Comparison of ENCODE assay signal across 10 mouse cellular contexts in the genomic region with DNA sequence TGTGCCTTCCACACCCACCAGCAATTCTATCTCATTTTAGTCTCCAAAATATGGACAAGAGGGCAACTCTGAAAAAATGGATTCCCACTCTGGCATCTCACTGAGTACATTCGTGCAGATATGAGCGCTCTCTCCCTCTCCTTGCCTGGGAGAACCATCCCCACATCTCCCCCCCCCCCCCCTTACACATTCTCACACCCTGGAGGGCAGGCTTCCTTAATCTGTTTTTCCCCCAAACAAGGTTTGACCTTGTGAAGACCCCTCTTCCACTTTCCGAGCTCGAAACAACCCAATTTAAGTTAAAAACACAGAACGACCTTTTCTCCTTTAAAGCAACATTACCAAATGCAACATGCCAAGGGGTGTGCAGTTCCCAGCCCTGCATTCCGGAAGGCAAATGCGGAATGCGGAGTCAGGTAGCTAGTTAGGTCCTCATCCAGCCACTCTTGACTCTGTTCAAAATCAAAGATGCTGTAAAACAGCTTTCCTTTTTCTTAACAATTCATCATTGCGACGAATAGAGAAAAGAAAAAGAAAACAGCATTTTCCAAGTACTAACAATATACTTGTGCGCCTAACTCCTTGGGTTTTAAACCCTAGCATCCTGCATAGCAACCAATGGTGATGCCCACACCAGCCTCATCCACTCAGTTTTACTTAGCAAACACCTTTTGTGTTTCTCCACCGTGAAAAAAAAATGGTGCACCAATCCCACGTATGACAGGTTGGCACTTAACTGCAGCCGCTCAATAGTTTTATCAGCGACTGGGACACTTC. TPM values are rescaled to one million over a fixed set of nuclear protein-coding genes. Genes with fewer than 3 reads are reported as not detected.
A peak's percentile ranks its signal among the peaks of the same experiment; 100 is the strongest.
DNase-seq lines count a peak whose midpoint lies in the region; ATAC-seq and TF ChIP-seq lines count a peak whose summit lies in the region.
"Had no signal": no experiment of that assay in that cellular context is flagged by ENCODE, and none has a peak within 500 bp of the region (broad histone marks: within the 10 kb centered on the region; RNA-seq: fewer than 3 reads in every experiment).

No protein-coding gene starts in this region.

- H3K27me3 ChIP-seq in kidney, embryonic 16.5 days (ENCODE audit: insufficient read depth, low read length): peaks cover 27% of the 10 kb centered on the region
- 0 out of 2 replicates have a peak, but pooled peaks cover 3% of the 10 kb centered on the region for H3K27me3 ChIP-seq in forebrain, embryonic 16.5 days (replicated peaks; ENCODE audit: control insufficient read depth, insufficient read depth, low read length)
- peaks cover 6% of the 10 kb centered on the region; the same call in 1 of the 2 replicates for H3K27me3 ChIP-seq in midbrain, embryonic 14.5 days (ENCODE audit: control insufficient read depth, insufficient read depth, low read length)

- 7% methylated on average over 15 of the region's 15 CpGs for WGBS in kidney, embryonic 16.5 days
- 7% methylated on average over 15 of the region's 15 CpGs for WGBS in forebrain, embryonic 16.5 days
- 7% methylated on average over 15 of the region's 15 CpGs for WGBS in midbrain, embryonic 14.5 days

- no peak overlapping the region for H3K27ac ChIP-seq in kidney, embryonic 16.5 days (ENCODE audit: low read length)
- H3K27ac ChIP-seq in forebrain, embryonic 16.5 days (ENCODE audit: low read length): no peak overlapping the region
- no peak overlapping the region for H3K27ac ChIP-seq in midbrain, embryonic 14.5 days (replicated peaks; ENCODE audit: low read depth, low read length)
- H3K27ac ChIP-seq in gastrocnemius, adult 2 months: no peak overlapping the region

- no peaks in the 10 kb centered on the region for H3K36me3 ChIP-seq in kidney, embryonic 16.5 days (ENCODE audit: insufficient read depth, low read length)
- no peaks in the 10 kb centered on the region for H3K36me3 ChIP-seq in forebrain, embryonic 16.5 days (ENCODE audit: control insufficient read depth, insufficient read depth)
- no peaks in the 10 kb centered on the region for H3K36me3 ChIP-seq in midbrain, embryonic 14.5 days (ENCODE audit: control insufficient read depth, insufficient read depth, low read length)

- intact Hi-C loops in gastrocnemius, adult 2 months (cut with DNase I): no loop called here

- DNase-seq in kidney, postnatal 4 days: no peak
- DNase-seq in cerebellum, postnatal 10 days: peak; percentile 25 to 44
- DNase-seq in midbrain, embryonic 14.5 days: peak; percentile 54
- DNase-seq in gastrocnemius, postnatal 10 days: no peak
- no peak for DNase-seq in thymus, postnatal 36 days
- DNase-seq in gastrocnemius, adult 2 months: no peak
- DNase-seq: thymus, postnatal 14 days had no signal

- H3K9me3 ChIP-seq in kidney, embryonic 16.5 days (ENCODE audit: low read length): no peaks in the 10 kb centered on the region
- H3K9me3 ChIP-seq in forebrain, embryonic 16.5 days (ENCODE audit: control insufficient read depth, low read length): no peaks in the 10 kb centered on the region
- H3K9me3 ChIP-seq in midbrain, embryonic 14.5 days (ENCODE audit: control insufficient read depth, low read length): no peaks in the 10 kb centered on the region

- H3K9ac ChIP-seq in kidney, embryonic 16.5 days (replicated peaks; ENCODE audit: low read length): 0 out of 2 replicates have a peak overlapping the region, but pooled peaks have one; percentile 37
- peak overlapping the region; percentile 52 for H3K9ac ChIP-seq in forebrain, embryonic 16.5 days (replicated peaks; ENCODE audit: low read depth, low read length)
- H3K9ac ChIP-seq in midbrain, embryonic 14.5 days (replicated peaks; ENCODE audit: low read length): peak overlapping the region; percentile 54

- peaks cover 18% of the 10 kb centered on the region for H3K4me1 ChIP-seq in kidney, embryonic 16.5 days (ENCODE audit: insufficient read depth, low read length)
- peaks cover 18% of the 10 kb centered on the region for H3K4me1 ChIP-seq in forebrain, embryonic 16.5 days (replicated peaks; ENCODE audit: control insufficient read depth, insufficient read depth, low read length)
- peaks cover 13% of the 10 kb centered on the region; the same call in 1 of the 2 replicates for H3K4me1 ChIP-seq in midbrain, embryonic 14.5 days (ENCODE audit: control insufficient read depth, insufficient read depth, low read length)

- no peak for TF ChIP-seq CTCF in gastrocnemius, adult 2 months (IDR thresholded peaks at IDR 0.05)

- peak overlapping the region; percentile 48 for H3K4me3 ChIP-seq in kidney, embryonic 16.5 days (ENCODE audit: low read length)
- peak overlapping the region; percentile 44 for H3K4me3 ChIP-seq in forebrain, embryonic 16.5 days (replicated peaks; ENCODE audit: low read length)
- H3K4me3 ChIP-seq in midbrain, embryonic 14.5 days (replicated peaks; ENCODE audit: low read depth, low read length): peak overlapping the region; percentile 51
- H3K4me3 ChIP-seq in gastrocnemius, adult 2 months: no peak overlapping the region; the same call in 1 of the 2 replicates

- H3K4me2 ChIP-seq in kidney, embryonic 16.5 days (replicated peaks; ENCODE audit: low read depth, low read length): peak overlapping the region; percentile 74
- H3K4me2 ChIP-seq in forebrain, embryonic 16.5 days (ENCODE audit: low read length): peak overlapping the region; percentile 69
- peak overlapping the region; percentile 85 for H3K4me2 ChIP-seq in midbrain, embryonic 14.5 days (ENCODE audit: low read length)

- ATAC-seq in kidney, embryonic 16.5 days (ENCODE audit: low FRiP score, low TSS enrichment): no peak
- ATAC-seq in forebrain, embryonic 16.5 days: no peak
- ATAC-seq in midbrain, embryonic 14.5 days (ENCODE audit: low FRiP score, low TSS enrichment): peak; percentile 0; the same call in 1 of the 2 replicates

RNA-seq across cellular contexts. Expression of a gene that starts 1.0 kb away (rescaled TPM):
- polyA plus RNA-seq in kidney, embryonic 16.5 days (2015; fragmentation: Nextera tagmentation; extraction: Ambion mirVana): 0.41 TPM in 2 replicates
- 17.7 and 34.5 TPM in 2 replicates for polyA plus RNA-seq in forebrain, embryonic 16.5 days (2015; fragmentation: Nextera tagmentation; extraction: Ambion mirVana)
- 55.8 and 61.9 TPM in 2 replicates for polyA plus RNA-seq in midbrain, embryonic 14.5 days (2014; fragmentation: Nextera tagmentation; extraction: Ambion mirVana)
- under 1 TPM; 0.45 to 0.79 TPM for total RNA-seq in gastrocnemius, postnatal 10 days (2021)
- total RNA-seq in gastrocnemius, adult 2 months (2021): not detected
- total RNA-seq: liver, adult 2 months had no signal
- polyA plus RNA-seq: liver, adult 2 months had no signal

RNA-seq across cellular contexts. Expression of a gene that starts 20.4 kb away (rescaled TPM):
- polyA plus RNA-seq in kidney, embryonic 16.5 days (2015; fragmentation: Nextera tagmentation; extraction: Ambion mirVana): 0.05 and 0.06 TPM in 2 replicates
- 0.30 and 0.62 TPM in 2 replicates for polyA plus RNA-seq in forebrain, embryonic 16.5 days (2015; fragmentation: Nextera tagmentation; extraction: Ambion mirVana)
- polyA plus RNA-seq in midbrain, embryonic 14.5 days (2014; fragmentation: Nextera tagmentation; extraction: Ambion mirVana): 0.15 and 0.18 TPM in 2 replicates
- under 1 TPM in 1 of 2 experiments, not detected in 1; 0.07 TPM for total RNA-seq in gastrocnemius, postnatal 10 days (2021)
- under 1 TPM in 1 of 2 experiments, not detected in 1; 0.06 TPM for total RNA-seq in gastrocnemius, adult 2 months (2021)
- total RNA-seq: liver, adult 2 months had no signal
- polyA plus RNA-seq: liver, adult 2 months had no signal

Comparison
In these comparisons a context has a peak if more than half of its experiments do, and no peak if none do; other contexts are left out.
1. DNase-seq: peak in cerebellum, postnatal 10 days (2 of 2) and midbrain, embryonic 14.5 days (single experiment); none in kidney, postnatal 4 days (0 of 2), gastrocnemius, postnatal 10 days (single experiment), thymus, postnatal 36 days (0 of 2) and gastrocnemius, adult 2 months (single experiment).
2. RNA of a gene that starts 1.0 kb away (polyA plus RNA-seq): 55.8 to 61.9 TPM in midbrain, embryonic 14.5 days and 17.7 to 34.5 TPM in forebrain, embryonic 16.5 days; 0.41 TPM in kidney, embryonic 16.5 days; every median in the first group is over 10 times any median in the second.
3. Peak in every context shown above with its lines, with median percentiles within 50 percentile points of each other: H3K4me2 ChIP-seq and H3K9ac ChIP-seq.